Mouse (Mus musculus) testis, adult 10 weeks (tissue): ENCODE measurements around the gene Polr3a. TPM values are rescaled to one million over a fixed set of nuclear protein-coding genes. Genes with fewer than 3 reads are reported as not detected.

Source experiments
- polyA plus RNA-seq: library from polyadenylated mRNA; stranded (reverse); fragments of 350-450 nt; fragmentation: Illumina TruSeq; extraction: RNeasy Lipid Tissue Mini Kit (QIAGEN cat#74804); gene quantifications from one replicate; pipeline ENCODE4 v1.2.3, GENCODE M21; 2014; ENCODE audit warnings: low read depth, low replicate concordance

Polr3a gene
- 7.0 TPM for polyA plus RNA-seq

GRCm38 (mm10) chr14:24486773-24487227 lies at the start of gene Polr3a, which contains the start of gene Rps24:
Polr3a (minus strand) TSS chr14:24487058.
Rps24 (plus strand) TSS chr14:24487125.

Other genes with a start within 250 kb of the Polr3a start
- 3.3 TPM for gene Dlg5, start 241.1 kb downstream of the Polr3a start, polyA plus RNA-seq
- gene E330034G19Rik, start 193.8 kb downstream of the Polr3a start, polyA plus RNA-seq = 16.4 TPM
- gene Rps24, start 67 bp upstream of the Polr3a start, polyA plus RNA-seq = 4,152 TPM